Mouse (Mus musculus): Measurements from ENCODE around the gene Tmc4.
"Not testable (repeated sequence)": the region's sequence is repeated elsewhere in the genome, so short reads cannot be mapped to it uniquely, and the experiment has no call there.

- not testable (repeated sequence) for TF ChIP-seq CTCF, EP300 (IDR thresholded peaks at IDR 0.05)
Measured at GRCm38 (mm10) chr7:3705461-3705860, 28.1 kb upstream of the Tmc4 start.

Data from lung, postnatal 0 days (tissue).